Mouse (Mus musculus) cerebellum, adult 8-10 months (tissue): Measurements from ENCODE around the gene Kat2b.
A peak's percentile ranks its signal among the peaks of the same experiment; 100 is the strongest.
"Not testable (repeated sequence)": the region's sequence is repeated elsewhere in the genome, so short reads cannot be mapped to it uniquely, and the experiment has no call there.

Experiments used
- DNase-seq: peaks from one replicate; pipeline ENCODE4 v3.0.0; 2022

Kat2b gene

DNA sequence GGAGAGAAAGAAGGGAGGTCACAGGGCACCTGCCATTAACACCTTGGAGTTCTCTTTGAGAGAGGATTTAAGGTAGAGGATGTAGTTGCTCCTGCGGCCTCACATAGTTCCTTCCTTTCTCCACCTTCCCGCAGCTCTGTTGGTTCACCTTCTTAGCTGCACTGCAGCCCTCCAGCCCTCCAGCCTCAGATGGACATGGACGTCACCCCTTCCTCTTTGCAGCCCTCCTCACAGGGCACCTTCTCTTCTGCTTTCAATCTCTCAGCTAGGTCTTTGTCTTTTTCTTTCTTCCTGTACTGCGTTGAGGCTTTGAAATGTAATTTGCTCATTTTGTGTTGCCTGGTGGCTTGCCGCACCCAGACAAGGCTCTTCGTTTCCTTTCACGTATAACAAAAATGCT lies 36.6 kb downstream of the Kat2b start:
- not testable (repeated sequence) for DNase-seq

- not testable (repeated sequence) for DNase-seq
Measured at GRCm38 (mm10) chr17:53606082-53606481, 39.4 kb downstream of the Kat2b start.

- not testable (repeated sequence) for DNase-seq
Measured at GRCm38 (mm10) chr17:53608924-53609323, 42.3 kb downstream of the Kat2b start.

DNA sequence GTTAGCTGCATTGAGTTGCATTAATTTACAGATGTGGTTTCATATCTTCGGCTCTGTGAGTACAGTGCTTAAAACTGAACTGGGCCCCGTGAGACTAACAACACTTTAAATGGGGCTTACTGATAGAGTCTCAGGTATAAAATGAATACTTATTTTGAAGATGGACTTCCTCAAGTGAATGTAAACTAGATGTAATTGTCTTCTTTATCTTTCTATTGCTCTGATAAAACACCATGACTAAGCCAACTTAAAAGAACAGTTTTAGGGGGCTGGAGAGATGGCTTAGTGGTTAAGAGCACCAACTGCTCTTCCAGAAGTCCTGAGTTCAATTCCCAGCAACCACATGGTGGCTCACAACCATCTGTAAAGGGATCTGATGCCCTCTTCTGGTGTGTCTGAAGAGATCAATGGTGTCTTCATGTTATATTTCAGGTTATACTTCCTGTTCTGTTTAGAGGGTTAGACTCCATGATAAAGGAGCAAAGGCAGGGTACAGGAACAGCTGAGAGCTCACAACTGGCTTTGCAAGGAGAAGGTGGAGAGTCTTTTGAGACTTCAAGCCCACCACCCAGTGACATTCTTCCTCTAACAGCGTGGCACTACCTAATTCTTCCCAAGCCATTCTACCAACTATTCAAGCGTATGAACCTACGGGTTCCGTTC lies 50.8 kb downstream of the Kat2b start:
- no peak for DNase-seq

DNA sequence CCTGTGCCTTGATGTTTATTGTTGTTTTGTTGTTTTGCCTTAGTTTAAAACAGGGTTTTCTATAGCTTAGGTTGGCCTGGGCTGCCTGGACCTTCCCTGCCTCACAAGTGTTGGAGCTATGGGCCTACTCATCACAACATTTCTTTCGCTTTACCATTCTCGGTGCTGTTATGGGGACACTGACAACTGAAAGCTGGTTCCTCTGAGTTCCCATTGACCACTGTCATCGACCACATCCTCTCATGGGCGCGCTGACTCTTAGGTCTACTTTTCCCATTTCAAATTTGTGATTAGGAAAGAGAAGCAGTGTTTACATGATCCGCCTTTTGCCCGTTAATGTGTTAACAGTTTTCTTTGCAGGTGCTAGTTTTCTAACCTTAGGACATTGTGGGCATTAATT lies 51.7 kb downstream of the Kat2b start:
- DNase-seq = no peak

DNA sequence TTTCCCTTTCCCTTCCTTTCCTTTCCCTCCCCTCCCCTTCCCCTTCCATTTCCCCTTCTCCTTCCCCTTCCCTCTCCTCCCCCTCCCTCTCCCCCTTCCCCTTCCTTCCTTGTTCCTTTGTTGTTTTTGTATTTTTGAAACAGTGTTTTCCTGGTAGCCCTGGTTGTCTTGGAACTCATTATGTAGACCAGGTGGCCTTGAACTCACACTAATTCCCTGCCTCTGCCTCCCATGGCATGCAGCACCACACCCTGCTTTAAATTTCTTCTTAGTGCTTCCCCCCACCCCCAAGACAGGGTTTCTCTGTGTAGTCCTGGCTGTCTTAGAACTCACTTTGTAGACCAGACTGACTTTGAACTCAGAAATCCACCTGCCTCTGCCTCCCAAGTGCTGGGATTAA lies 52.7 kb downstream of the Kat2b start:
- no peak for DNase-seq

- no peak for DNase-seq
Measured at GRCm38 (mm10) chr17:53620611-53621010, 54.0 kb downstream of the Kat2b start.

DNA sequence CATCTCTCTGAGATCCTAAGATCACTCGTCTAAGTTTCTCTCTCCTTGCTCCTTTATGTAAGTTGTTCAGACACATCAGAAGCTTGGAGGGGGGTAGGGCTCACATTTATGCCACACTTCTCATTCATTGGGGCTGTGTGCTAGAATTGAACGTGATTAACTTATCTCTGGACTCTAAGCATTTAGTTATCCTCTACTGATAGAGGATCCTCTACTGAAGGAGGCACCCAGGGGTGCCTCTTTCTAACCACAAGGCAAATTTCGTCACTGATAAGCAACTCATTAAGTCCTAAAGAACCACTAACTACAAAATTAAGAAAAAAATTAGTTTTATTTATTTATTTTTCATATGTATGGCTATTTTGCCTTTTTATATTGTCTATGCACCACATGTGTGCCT lies 55.5 kb downstream of the Kat2b start:
- DNase-seq = no peak

DNA sequence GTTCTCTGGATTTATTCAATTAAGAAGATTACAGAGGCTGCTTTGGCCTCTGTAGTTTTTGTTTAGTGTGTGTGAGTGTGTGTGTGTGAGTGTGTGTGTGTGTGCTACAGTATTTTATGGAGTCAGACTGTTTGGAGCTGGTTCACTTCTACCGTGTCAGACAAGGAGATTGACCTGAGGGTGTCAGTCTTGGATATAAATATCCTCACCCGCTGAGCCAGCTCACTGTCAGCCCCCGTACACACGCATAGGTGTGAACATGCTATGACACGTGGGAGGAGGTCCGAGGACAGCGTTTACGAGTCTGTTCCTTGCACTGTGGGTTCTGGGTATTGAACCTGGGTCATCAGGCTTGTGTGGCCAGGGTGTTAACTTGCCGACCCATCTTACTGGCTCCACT lies 57.1 kb downstream of the Kat2b start:
- no peak for DNase-seq

GRCm38 (mm10) chr17:53626160-53626559 lies 59.5 kb downstream of the Kat2b start:
- DNase-seq = no peak

DNA sequence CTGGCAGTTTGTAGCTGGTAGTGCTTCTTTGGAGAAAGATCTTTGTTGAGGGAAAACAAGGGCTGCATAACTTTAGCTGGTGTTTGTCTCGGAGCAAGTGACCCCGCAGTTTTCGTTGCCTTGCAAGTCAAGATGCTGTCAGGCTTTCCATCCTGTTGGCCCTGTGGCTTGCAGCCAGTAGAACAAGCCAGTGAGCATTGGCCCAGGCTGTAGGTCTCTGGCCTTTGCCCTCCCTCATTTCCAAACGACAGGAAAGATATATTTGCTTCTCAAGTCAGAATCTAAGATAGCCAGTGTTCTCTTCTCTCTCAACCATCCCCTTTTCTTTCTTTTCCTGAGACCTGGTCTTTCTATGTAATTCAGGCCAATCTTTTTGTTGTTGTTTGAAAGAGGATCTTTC lies 60.8 kb downstream of the Kat2b start:
- DNase-seq = peak; percentile 31

DNA sequence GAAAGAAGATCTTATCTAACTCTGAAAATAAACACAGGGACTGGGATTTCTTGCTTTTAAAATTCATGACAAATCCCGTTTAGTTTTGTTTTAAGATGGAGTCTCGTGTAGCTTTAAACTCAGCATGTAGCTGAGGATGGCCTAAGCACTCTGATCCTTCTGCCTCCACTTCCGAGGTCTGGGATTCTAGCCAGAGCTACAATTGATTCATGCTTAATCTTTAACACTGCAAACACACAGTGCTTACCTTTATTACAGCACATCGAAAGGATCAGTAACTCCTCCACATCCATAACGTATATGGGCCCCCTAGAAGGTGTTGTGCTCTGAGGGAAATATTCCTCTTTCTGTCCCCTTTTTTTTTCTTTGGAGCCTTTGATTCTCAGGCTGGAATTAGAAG lies 61.5 kb downstream of the Kat2b start:
- peak; percentile 28 for DNase-seq

- DNase-seq = no peak
Measured at GRCm38 (mm10) chr17:53631344-53631743, 64.7 kb downstream of the Kat2b start.

DNA sequence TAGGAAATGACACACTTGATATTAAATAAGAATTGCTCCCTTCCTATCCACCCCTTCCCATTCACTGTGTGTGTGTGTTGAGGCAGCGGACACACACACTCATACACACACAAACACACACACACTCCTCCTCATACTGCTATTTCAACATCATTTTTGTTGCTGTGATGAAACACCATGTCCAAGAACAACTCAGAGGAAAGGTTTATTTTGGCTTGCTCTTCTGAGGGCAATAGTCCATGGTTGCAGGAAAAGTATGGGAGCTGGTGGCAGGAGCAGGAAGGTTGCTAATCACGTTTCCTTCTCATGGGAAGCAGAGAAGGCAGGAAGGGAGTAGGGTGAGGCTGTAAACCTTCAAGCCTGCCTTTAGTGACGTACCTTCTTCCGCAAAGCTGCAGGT lies 76.7 kb downstream of the Kat2b start:
- DNase-seq = no peak

DNA sequence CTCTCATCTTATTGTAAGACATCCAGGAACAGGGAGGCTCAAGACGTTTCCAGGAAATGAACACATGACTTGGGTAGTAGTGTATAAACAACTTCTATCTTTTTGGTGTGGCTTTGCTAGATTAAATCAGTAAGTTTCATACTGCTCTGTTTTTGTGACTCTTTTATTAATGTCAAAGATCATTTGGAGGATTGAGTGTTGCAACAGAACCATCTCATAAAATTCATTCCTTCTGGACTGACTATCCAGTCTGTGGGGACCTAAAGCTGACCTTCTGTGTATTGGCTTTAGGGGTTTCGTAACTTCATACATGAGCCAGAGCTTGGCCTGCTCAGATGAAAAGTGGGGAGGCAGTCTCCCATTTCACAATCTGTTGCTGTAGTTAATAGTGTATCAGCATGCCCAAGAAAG lies 83.6 kb downstream of the Kat2b start:
- DNase-seq = no peak

GRCm38 (mm10) chr17:53654596-53654995 lies 87.9 kb downstream of the Kat2b start:
- no peak for DNase-seq

- DNase-seq = no peak
Measured at GRCm38 (mm10) chr17:53655081-53655480, 88.4 kb downstream of the Kat2b start.

- DNase-seq = no peak
Measured at GRCm38 (mm10) chr17:53655959-53656358, 89.3 kb downstream of the Kat2b start.

DNA sequence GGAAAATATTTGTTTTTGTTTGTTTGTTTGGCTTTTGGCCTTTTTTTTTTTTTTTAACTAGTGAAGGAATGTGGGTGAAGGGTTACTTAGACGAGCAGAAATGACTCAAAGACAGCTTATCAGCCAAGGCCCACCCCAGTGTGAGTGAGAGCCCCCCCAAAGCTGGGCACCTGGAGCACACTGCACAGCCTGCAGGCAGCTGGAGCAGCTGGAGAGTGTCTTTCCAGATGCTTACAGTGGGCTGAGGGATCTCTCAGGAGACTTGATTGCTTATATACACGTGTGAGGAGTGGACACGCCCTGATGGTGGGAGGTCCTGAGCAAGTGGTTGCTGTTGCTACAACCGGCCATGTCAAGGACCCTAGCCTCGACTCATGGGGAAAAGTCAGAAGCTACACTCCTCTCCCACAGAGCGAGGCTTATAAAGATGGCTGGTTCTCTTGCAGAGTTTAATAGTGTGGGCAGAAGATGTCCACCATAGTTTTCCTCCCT lies 89.8 kb downstream of the Kat2b start:
- no peak for DNase-seq

DNA sequence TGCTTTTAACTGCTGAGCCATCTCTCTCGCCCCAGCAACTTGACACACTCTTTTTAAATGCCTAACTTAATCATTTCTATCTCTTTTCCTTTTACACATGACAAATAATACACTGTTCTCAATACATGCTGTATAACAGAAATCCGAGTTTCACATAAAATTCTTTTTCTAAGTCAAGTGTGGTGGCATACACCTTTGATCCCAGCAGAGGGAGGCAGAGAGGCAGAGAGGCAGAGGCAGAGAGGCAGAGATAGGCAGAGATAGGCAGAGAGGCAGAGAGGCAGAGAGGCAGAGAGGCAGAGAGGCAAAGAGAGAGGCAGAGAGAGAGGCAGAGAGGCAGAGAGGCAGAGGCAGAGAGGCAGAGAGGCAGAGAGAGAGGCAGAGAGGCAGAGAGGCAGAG lies 90.7 kb downstream of the Kat2b start:
- not testable (repeated sequence) for DNase-seq

DNA sequence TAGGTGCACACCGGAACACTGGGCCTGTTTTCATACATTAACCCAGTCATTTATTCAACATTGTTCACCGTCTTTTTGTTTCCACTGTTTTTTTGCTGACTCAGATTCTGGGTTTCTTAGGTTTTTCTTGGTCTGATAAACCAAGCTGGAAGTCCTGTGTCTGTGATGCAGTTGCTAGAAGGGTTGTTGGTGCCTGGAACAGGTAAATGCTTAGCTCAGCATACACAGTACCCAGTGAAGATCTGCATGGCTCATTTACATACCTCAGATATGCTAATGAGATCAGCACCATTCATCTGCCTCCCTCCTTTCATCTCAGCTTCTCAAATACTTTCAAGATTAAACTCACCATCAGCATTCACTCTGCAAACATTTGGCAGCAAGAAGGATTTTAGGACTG lies 92.0 kb downstream of the Kat2b start:
- DNase-seq = no peak

DNA sequence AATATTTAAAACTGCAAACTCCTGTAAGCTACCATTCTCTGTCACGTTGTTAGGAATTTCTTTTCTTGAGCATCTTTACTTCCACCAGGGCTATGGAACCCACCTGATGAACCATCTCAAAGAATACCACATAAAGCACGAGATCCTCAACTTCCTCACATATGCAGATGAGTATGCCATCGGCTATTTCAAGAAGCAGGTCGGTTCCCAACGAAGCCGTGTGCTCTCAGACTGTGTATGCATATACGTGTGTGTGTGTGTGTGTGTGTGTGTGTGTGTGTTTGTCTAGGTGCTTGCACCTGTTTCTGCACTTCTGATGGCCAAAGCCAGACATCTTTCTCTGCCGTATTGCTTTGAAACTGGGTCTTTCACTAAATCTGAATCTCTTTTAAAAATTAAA lies 92.6 kb downstream of the Kat2b start:
- no peak for DNase-seq

GRCm38 (mm10) chr17:53659738-53660137 lies 93.1 kb downstream of the Kat2b start:
- DNase-seq = no peak

DNA sequence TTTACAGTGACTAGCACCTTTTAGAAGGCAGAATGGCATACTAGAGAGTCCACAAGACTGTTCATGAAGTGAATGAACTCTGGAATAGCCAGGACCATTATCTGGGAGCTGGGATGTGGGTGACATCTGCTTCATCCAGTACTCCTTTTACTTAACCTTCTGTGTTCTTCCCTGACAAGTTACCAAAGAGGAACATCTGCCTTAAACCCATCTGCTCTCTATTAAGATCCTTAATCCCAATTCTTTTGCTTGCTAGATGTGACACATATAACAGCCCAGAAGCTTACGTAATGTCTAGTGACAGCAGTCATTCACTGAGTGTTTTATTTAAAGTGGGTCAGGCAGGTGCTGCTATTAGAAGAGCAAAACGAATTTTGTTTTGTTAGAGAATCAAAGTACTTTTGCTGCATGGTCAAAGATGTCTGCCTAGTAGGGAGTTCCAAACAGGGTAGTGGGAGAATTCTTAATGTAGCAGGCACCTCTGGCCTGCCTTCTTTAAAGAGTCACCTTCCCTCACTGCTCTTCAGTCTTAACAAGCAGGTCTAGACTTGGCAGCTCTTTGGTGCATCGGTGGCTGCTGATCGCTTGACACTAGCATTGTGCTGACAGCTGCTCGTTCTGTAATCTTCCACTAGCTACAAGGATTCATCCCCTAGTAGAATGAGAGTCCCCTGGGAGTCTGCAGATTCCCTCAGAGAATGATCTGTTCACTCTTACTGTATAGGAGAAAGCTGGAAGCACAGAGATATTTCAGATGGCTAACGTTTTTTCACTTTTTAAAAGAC lies 94.6 kb downstream of the Kat2b start:
- DNase-seq = no peak

- DNase-seq = no peak
Measured at GRCm38 (mm10) chr17:53664267-53664666, 97.6 kb downstream of the Kat2b start.
